Mouse (Mus musculus): ENCODE results near the gene Nxnl1.
"Not testable (repeated sequence)": the region's sequence is repeated elsewhere in the genome, so short reads cannot be mapped to it uniquely, and the experiment has no call there.

Nxnl1 gene

GRCm38 (mm10) chr8:71554644-71555043 is 11.8 kb downstream of the Nxnl1 start:
- no peak for DNase-seq (ENCODE audit: low spot score)

- no peak for DNase-seq (ENCODE audit: low spot score)
Observed at GRCm38 (mm10) chr8:71554001-71554400, 12.4 kb downstream of the Nxnl1 start.

DNA sequence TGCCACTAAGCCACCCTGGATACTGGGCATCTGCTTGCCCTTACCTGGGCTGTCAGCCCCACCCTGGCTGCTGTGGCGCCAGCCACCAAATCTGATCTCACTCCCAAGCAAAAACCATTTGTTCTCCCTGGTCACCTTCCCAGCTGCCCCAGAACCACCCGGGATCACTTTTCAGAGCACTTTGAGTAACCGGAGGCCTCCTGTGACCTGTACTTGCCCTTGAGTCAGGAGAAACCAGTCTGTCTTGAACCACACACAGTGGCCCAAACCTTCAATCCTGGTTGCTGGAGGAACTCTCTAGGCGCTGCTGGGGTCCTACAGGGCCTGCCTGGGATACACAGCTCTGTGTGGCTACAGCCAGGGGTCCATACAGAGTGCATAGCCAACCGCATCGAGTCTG is 13.6 kb downstream of the Nxnl1 start:
- DNase-seq (ENCODE audit: low spot score) = no peak

DNA sequence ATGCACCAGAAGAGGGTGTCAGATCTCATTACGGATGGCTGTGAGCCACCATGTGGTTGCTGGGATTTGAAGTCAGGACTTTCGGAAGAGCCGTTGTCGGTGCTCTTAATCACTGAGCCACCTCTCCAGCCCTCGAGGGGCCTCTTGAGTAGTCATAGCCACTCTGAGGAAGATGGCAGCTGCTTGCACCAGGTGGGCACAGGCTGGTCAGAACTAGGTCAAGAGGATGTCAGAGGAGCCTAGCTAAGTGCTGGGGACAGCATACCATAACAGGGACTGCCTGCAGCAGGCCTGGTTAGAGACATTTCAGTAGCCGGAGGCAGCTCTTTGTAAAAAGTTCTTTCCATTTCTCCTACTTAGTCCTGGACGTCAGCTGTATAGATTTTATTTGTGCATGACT is 15.6 kb downstream of the Nxnl1 start:
- no peak for DNase-seq (ENCODE audit: low spot score)

DNA sequence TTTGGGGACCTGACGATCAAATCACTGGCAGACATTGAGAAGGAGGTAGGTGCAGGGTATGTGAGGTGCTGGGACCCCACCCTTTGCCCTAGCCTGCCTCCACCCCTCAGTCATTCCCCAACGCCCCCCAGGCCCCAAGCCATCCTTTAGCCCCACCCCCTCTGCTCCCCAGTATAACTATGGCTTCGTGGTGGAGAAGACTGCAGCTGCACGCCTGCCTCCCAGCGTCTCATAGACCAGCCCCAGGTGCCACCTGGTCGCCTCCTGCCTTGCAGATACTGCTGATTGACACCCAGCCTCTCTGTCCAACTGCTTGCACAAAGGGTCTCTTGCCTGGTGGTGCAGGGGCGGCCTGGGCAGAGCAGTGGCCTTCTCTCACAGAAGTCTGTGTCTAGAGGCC is 18.8 kb downstream of the Nxnl1 start:
- DNase-seq (ENCODE audit: low spot score) = no peak

DNA sequence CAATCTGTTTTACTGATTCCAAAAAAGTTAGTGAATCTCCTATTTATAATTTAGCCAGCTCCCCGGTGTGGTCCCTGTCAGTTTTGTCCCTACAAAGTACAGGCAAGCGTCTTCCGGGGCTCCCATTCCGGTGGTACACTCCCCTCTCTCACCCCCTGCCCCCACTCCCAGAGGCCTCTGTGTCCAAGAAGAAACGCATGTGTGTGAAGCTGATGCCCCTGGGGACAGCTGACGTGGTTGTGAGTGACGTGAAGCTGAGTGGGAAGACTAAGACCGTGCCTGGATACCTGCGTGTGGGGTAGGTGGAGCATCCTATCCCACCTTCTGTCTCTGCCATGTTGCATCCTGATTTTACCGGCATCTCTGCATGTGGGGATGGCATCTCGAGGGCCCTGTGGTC is 21.3 kb downstream of the Nxnl1 start:
- no peak for DNase-seq (ENCODE audit: low spot score)

DNA sequence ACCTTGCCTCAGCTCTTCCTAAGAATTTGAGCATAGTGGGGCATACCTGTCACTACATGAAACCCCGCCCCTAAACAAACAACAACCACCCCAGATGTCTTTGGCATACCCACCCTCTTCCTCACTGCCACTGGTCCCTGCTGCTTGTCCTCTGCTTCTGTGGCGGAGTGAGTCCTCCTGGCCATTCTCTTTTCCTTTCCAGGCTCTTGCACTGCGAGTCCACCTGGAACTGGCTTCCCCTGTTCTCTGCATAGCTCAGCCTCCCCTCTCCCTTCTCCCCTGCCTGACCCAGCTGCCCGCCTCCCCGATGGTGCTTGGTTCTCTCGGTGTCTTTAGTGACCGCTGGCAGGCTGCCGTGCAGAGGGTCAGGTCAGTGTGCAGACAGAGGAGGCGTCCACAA is 22.6 kb downstream of the Nxnl1 start:
- no peak for DNase-seq (ENCODE audit: low spot score)

GRCm38 (mm10) chr8:71542632-71543343 is 23.6 kb downstream of the Nxnl1 start, which contains the start of gene Mvb12a:
TSS of gene Mvb12a (plus strand) at chr8:71542922.
- peak; percentile 95 for DNase-seq (ENCODE audit: low spot score)

- DNase-seq (ENCODE audit: low spot score) = peak; percentile 92
Observed at GRCm38 (mm10) chr8:71537028-71537867, 29.2 kb downstream of the Nxnl1 start, which contains the start of gene Bst2. TSS of gene Bst2 (minus strand) at chr8:71537456.

GRCm38 (mm10) chr8:71535663-71536062 is 30.7 kb downstream of the Nxnl1 start:
- no peak for DNase-seq (ENCODE audit: low spot score)

DNA sequence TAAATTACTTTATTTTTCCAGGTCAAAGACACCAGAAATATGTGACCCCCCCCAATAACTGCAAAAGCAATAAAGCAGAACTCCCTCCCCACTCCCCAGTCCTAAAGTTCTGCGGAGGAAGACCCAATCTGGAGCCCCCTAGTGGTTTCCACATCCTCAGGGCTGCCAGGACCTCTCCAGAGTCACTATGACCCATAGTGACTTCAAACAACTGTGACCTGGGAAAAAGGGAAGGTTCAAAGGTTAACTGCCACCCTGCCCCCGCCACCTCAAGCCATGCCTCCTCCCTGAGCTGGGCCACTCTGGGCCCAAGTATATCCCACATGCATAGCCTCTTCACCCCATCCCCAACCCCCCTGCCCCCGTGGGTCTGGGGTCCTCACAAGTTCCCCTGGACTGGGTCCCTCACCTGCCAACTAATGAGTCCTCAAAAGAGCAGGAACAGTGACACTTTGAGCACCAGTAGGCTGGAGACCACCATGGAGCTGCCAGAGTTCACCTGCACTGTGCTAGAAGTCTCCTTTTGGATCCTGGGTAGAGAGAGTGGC is 32.1 kb downstream of the Nxnl1 start:
- no peak for DNase-seq (ENCODE audit: low spot score)

GRCm38 (mm10) chr8:71530735-71531467 is 35.5 kb downstream of the Nxnl1 start:
- DNase-seq (ENCODE audit: low spot score) = not testable (repeated sequence)

GRCm38 (mm10) chr8:71528362-71529073 is 37.9 kb downstream of the Nxnl1 start:
- DNase-seq (ENCODE audit: low spot score) = no peak

DNA sequence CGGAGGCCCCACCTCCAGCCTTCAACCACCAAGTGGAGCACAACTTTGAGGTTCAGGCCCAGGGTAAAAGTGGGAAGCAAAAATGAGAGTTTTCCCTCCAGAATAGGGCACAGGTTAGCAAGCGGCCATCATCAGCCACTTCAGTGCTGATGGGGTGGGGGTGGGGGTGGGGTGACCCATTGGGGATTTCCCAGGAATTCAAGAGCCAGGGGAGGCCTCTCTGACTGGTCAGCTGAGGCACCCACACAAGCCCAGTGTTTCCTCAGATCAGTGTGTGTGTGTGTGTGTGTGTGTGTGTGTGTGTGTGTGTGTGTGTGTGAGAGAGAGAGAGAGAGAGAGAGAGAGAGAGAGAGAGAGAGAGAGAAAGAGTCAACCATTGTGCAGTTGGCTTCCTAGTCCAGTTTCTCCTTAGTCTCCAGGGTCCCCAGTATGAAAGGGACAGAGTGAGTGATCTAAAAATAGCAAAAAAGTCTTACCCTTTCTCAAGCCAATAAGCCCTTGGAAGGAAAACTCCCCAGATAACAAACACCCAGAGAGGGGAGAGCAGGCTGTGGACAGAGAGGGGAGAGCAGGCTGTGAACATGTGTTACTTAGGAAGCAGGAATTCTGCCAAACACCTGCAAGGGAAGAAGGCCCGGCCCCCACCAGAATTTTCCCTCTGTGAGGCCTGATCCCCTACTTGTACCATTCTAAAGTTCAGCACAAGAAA is 39.1 kb downstream of the Nxnl1 start:
- no peak for DNase-seq (ENCODE audit: low spot score)

DNA sequence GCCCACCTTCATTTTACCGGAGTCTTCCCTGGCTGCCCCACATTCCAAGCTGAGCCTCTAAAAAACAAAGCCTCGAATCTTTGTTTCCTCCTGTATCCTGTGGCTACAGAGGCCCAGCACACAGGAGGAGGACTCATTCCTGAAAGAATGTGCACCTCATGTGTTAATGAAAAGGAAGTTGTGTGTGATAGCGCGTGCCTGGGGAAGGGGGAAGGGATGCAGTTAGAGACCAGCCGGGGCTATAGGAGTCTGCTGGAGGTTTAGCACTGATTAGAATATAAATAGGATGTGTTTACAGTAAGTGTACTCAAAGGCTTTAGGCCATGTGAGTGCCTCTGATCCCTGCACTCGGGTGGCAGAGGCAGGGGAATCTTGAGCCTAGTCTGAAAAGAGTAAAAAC is 40.1 kb downstream of the Nxnl1 start:
- DNase-seq (ENCODE audit: low spot score) = no peak

GRCm38 (mm10) chr8:71525226-71526050 is 41.0 kb downstream of the Nxnl1 start, which contains the start of gene Ccdc194:
TSS of gene Ccdc194 (minus strand) at chr8:71525711.
- DNase-seq (ENCODE audit: low spot score) = no peak

DNA sequence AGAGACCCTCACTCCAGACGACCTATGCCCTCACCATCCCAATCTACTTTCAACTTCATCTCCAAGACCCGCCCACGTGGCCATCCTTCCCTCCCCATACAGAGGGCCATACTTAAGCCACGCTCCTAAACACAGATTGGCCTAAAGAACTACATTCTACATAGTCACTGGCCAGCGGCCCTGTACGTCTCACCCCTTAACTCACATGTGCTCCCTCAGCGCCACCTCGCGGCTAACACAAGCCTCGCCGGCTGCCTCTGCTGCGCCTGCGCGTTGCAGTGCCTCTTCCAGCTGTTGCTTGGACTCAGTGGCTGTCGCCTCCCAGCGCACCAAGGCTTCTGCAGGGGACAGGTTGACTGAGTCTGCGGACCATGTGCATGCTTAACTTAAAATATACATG is 44.8 kb downstream of the Nxnl1 start:
- peak; percentile 98 for DNase-seq (ENCODE audit: low spot score)

- peak; percentile 79 for DNase-seq (ENCODE audit: low spot score)
Observed at GRCm38 (mm10) chr8:71519037-71519825, 47.2 kb downstream of the Nxnl1 start.

- DNase-seq (ENCODE audit: low spot score) = no peak
Observed at GRCm38 (mm10) chr8:71516786-71517185, 49.6 kb downstream of the Nxnl1 start.
